Mouse (Mus musculus): ENCODE results near the gene Nubp2.

The Nubp2 gene

DNA sequence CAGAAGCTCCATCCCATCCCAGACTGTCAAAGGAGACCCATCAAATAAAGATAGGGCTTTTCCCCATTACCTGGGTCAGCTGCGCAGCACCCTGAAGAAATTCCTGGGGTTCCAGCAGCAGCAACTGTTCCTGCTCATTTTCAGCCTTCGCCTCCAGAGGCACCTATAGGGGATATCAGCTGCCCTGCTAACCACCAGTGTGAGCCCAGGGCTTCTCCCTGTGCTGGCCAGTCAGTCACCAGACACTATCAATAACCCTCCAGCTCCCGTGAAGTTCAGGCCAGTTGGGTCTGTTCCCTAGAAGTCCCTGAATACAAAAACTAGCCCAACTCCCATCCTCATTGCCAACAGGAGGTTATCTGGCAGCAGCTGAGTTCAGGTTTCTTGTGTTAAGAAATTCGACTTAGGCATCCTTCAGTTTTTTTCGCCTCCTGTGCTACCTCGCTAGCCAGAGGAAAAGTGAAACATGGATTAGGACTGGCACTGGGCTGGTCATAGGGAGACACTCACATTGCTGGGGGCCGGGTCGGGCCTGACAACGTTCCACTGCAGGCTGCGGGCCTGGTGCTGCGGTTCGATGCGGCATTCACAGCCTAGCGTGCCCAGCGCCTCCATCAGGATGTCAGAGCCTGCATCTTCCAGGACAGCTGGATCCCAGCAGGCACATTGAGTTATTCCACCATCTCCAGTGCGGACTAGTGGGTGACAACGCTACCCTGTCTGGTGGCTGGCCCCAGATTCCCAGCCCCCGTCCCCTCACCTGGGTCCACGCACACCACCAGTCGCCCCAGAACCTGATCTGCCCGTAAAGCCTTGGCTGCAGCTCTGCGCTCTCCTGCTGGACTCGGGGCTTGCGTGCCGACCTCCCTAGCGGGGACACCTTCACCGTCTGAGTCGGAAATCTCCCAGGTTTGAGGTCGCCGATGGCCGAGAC is 8.2 kb upstream of the Nubp2 start:
- no peak for DNase-seq

GRCm38 (mm10) chr17:24893276-24893675 is 7.1 kb upstream of the Nubp2 start:
- DNase-seq = no peak

DNA sequence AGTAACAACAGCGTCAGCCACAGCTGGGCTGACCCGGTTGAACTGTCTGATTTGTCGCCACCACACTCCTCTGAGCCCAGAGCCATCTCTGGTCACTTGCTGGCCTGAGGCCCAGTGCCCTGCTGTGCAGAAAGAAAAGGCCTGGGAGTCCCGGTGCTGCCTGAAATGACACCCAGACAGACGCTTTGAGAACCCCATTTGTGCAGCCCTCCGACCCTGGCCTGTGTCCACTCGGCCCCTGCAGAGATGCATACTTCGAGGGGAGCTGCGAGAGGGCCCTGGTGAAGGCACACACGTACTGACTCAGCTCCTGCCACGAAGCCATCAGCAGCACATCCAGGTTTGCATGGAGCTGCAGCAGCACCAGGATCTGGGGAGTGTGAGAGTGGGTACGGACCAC is 6.6 kb upstream of the Nubp2 start:
- DNase-seq = no peak

- DNase-seq = no peak
These were observed 5.2 kb upstream of the Nubp2 start for GRCm38 (mm10) chr17:24891321-24891720.

- no peak for DNase-seq
These were observed 4.3 kb upstream of the Nubp2 start for GRCm38 (mm10) chr17:24890151-24891092.

DNA sequence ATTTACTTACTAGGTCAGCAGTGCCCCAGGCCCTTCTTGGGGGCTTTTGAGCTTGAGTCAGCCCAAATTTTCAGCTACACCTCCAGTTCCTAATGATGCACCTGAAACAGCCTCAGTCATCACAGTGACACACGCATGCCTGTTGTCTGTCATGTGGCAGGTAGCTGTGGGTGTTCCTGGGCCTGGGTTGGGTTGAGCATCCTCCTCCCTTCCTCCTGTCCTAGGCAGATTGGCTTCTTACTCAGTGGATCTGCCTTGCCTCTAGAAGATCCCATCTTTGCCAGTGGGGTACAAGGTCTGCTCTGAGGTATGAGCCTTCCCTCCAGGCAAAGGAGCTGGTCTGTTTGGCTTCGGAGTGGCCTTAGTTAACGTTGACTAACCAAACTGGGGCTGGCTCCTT is 2.7 kb upstream of the Nubp2 start:
- no peak for DNase-seq

- no peak for DNase-seq
These were observed 1.3 kb upstream of the Nubp2 start for GRCm38 (mm10) chr17:24887291-24888080.

GRCm38 (mm10) chr17:24886932-24887271 is 753 bp upstream of the Nubp2 start:
- no peak for DNase-seq

GRCm38 (mm10) chr17:24885356-24886133 is 604 bp downstream of the Nubp2 start:
- no peak for DNase-seq

GRCm38 (mm10) chr17:24884391-24884790 is 1.8 kb downstream of the Nubp2 start:
- no peak for DNase-seq

DNA sequence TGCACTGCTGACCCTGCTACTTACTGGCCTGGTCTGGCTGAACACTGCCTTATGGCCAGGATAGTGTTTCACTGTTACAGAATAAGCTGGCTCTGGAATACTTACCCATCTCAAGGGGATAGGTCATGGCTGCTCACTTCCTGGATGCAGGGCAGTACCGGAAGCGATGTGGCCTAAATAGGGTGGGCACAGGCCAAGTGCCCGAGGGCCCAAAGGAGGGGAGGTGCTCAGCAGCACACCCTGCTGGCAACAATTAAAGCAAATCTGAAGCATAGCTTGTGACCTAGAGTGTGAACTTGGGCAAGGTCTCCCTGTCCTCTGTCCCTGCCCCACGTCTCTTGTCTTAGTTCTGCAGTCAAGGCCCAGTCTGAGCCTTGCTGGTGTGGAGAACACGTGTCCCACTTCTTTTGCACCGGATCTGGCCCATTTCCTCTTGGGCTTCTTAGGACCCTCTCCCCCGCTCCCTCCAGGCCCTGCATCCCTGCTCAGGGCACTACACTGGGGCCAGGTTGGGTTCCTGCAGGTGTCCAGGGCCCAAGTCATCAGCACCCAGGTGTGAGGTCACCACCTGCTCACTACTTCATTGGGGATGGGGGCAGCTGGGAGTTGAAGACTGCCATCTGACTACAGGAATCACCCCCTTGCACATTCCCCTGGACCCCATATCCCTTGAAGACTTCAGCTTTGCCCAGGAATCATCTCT is 4.3 kb downstream of the Nubp2 start:
- no peak for DNase-seq

DNA sequence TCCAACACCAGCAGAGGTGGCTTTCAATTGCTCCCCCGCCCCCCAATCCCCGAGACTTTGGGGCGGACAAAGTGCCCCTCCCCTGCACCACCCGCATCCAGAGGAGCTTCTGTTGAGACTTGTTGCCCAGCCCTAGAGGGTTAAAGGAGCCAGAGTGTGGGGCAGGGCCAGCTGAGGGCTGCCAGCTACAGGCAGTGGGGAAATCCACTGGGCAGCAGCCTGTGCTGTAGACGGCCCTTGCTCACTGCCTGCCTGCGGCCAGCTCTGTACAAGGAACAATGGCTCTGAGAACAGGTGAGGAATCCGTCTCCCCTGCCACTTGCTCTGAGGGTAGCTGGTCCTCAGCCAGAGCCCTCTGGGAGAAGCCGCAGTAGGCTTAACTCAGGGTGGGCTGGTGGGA is 7.6 kb downstream of the Nubp2 start:
- no peak for DNase-seq

GRCm38 (mm10) chr17:24878117-24878397 is 8.1 kb downstream of the Nubp2 start:
- DNase-seq = no peak

DNA sequence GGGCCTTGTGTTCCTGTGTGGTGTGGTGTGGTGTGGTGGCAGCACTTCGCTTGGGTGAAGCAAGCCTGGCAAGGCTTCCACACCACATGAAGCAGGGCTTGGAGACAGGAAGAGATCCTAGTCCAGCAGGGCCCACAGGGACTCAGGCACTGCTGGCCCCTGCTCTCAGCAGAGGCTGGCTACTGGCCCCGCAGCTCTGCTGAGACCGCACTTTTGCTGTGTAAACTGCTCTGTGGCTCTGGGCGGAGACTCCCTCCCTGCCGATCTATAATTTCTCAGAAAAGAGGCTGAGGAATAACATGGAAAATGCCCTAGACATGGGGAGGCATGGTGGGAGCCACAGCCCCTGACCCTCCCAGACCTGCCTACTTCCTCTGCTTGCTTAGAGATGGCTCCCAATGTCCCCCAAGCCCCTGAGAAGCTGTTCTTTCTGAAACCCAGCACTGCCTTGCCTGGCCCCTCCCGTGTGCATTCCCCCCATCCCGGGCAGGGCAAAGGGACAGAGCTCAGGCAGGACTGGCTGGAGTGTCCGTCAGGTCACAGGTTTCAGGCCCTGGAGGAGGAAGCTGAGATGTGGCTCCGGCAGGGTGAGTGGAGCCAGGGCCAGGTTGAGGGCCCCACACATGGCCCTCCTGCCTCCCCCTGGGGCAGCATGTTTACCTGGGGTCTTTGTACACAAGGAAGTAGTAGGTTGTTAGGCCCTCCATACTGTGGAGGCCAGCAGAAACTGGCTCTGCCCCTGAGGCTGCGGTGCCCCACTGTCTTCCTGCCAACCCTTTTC is 8.6 kb downstream of the Nubp2 start:
- DNase-seq = no peak

DNA sequence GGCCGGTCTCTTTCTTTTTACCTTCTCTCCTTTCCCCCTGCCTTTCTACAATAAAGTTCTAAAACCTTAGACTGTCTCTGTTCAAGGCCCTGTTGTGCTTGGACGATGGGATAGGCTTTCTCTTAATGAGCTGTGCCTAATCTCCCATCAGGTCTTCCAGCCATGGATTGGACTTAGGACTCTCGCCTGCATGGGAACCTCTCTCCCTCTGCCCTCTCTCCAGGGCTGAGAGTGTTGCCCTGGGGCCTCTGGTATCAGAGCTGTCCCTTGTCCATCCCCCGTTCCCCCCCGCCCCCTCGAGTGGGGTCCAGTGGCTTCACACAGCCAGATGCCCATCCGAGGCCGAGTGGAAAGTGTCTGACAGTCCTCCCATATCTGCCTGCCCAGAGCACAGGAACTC is 11.2 kb downstream of the Nubp2 start:
- DNase-seq = no peak

DNA sequence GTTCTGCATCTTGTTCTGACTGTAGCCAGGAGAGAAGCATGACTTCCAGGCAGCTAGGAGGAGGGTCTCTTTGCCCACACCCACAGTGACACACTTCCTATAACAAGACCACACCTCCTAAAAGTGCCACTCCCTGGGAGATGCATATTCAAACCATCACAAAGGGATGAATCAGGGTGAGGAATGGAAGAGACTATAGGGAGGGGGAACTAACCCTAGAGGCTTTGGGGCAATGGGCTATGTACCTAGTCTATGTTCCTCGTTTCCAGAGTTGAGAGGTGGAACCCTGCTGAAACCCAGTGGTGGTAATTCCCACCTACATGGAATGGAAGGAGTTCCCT is 11.8 kb downstream of the Nubp2 start:
- no peak for DNase-seq

GRCm38 (mm10) chr17:24873695-24874404 is 12.3 kb downstream of the Nubp2 start:
- DNase-seq = no peak

DNA sequence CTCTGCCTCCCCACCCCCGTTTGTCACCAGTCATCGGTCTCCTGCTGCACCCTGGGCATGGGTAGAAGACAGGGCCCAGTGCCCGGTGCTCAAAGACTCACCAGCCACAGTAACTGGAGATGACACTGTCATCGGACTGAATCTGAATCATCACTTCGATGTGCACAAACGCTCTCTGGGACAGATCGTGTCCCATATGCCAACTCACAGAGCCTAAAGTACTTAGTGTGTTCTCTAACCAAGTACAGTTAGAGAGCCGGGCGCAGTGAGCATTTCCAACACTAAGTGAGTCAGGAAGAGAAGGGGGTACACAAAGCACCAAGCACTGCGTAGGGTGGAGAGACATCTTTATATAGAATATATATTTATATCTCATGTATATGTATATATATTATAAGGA is 18.2 kb downstream of the Nubp2 start:
- DNase-seq = peak; percentile 42

DNA sequence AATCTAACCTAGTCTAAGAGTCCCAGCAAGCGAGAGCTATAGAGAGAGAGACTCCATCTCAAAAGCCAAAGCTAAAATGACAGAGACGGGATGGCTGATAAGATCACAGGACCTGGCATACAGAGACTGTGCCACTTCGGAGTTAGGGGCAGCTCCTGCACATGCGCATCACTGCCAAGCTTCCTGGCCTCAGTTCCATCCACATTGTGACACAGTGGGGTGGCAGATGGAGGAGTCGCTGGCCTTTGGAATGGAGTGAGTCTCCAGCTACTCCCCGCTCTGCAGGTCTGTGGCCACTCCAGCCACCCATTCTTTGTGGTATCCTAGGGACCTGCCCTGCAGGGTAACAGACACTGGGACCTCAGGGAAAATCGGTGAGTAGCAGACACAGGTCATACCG is 20.4 kb downstream of the Nubp2 start, which contains the start of gene Igfals:
TSS of gene Igfals (plus strand) at position 222 of the 400 bp plus-strand sequence.
- DNase-seq = no peak

DNA sequence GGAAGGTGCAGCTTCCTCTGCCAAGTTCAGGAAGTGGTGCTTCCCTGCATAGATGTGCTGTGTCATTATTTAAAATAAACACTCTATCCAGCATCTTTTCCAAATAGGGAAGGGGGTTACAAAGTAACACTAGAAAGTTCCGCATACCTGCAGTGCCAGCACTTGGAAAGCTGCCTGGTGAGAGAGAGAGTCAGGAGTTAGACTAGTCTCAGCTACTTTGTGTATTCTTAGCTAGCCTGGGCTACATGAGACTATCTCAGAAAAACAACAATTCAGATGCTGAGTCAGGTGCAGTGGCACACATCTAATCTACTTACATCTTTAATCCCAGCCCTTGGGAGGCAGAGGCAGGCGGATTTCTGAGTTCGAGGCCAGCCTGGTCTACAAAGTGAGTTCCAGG is 24.4 kb downstream of the Nubp2 start:
- DNase-seq = no peak

Data from right cerebral cortex, adult 18-20 months (tissue).